Mouse (Mus musculus): Measurements from ENCODE around the gene Gpx3.

- TF ChIP-seq CTCF (IDR thresholded peaks at IDR 0.05; ENCODE audit: extremely low read depth, insufficient read depth, insufficient read length, insufficient replicate concordance), result no peak
- TF ChIP-seq POLR2A (IDR thresholded peaks at IDR 0.05; ENCODE audit: low read depth, low read length), result no peak
Observed at GRCm38 (mm10) chr11:54958571-54959073, 56.4 kb downstream of the Gpx3 start.
